Mouse (Mus musculus) testis, adult 2 months (tissue): Measurements from ENCODE around the gene Prps1. TPM values are rescaled to one million over a fixed set of nuclear protein-coding genes. Genes with fewer than 3 reads are reported as not detected.
"Not testable (repeated sequence)": the region's sequence is repeated elsewhere in the genome, so short reads cannot be mapped to it uniquely, and the experiment has no call there.

ENCODE experiments used
- H3K27ac ChIP-seq: fragments of 200-500 bp; 2 replicates; pipeline ENCODE4 v1.5.1; 2012; ENCODE audit warnings: low read depth, low read length; ENCODE audit not compliant: control insufficient read depth, insufficient read depth
- H3K27me3 ChIP-seq: fragments of 200-500 bp; 2 replicates; pipeline ENCODE4 v1.6.1; 2012; ENCODE audit warnings: mild to moderate bottlenecking, low read length, moderate library complexity; ENCODE audit not compliant: control insufficient read depth, insufficient read depth
- H3K36me3 ChIP-seq: fragments of 200-500 bp; 2 replicates; pipeline ENCODE4 v1.6.1; 2012; ENCODE audit warnings: mild to moderate bottlenecking, low read length; ENCODE audit not compliant: control insufficient read depth, insufficient read depth
- H3K4me1 ChIP-seq: fragments of 200-500 bp; 2 replicates; pipeline ENCODE4 v1.6.1; 2012; ENCODE audit warnings: low read length; ENCODE audit not compliant: control insufficient read depth, insufficient read depth
- H3K4me3 ChIP-seq: fragments of 200-500 bp; 2 replicates; pipeline ENCODE4 v1.5.1; 2012; ENCODE audit warnings: low read depth, mild to moderate bottlenecking, low read length, moderate library complexity, mixed read lengths; ENCODE audit not compliant: control insufficient read depth
- CTCF ChIP-seq: fragments of 200-500 bp; IDR thresholded peaks from 2 replicates; pipeline ENCODE4 v1.5.1; 2012; ENCODE audit warnings: low read depth, mild to moderate bottlenecking, inconsistent platforms, low read length, moderate library complexity; ENCODE audit not compliant: control insufficient read depth, insufficient read depth, insufficient replicate concordance
- POLR2A ChIP-seq: fragments of 200-500 bp; IDR thresholded peaks from 2 replicates; pipeline ENCODE4 v1.6.1; 2012; ENCODE audit warnings: low read depth, mild to moderate bottlenecking, inconsistent platforms, low read length, moderate library complexity; ENCODE audit not compliant: control insufficient read depth
- polyA plus RNA-seq: library from polyadenylated mRNA; depleted of rRNA; stranded (reverse); fragments of >200 nt; gene quantifications from 2 replicates; pipeline ENCODE4 v1.2.3, GENCODE M21; 2012

The Prps1 gene
- polyA plus RNA-seq, 1 experiment = 9.0 TPM

DNA sequence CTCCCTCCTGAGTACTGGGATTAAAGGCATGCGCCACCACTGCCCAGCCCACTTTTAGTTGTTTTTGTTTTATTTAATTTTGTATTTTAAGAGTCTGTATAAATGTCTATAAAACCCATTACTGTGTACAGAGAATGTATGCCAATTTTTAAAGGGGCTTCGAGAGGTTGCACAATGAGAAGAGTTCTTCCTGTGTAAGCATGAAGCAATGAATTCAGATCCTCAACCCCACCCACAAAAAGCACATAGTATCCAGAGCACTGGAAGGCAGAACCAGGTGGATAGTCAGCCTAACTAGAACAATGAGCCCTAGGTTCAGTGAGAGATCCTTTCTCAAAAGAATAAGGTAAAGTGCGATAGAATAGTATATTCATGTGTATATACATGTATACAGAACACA is 33.8 kb downstream of the Prps1 start:
- Histone ChIP-seq H3K27ac (no peak overlapping the region), H3K36me3 (no peaks in the 10 kb centered on the region), H3K4me3 (no peak overlapping the region), H3K4me1 (no peaks in the 10 kb centered on the region), H3K27me3 (no peaks in the 10 kb centered on the region)
- TF ChIP-seq CTCF (no peak), POLR2A (no peak)

DNA sequence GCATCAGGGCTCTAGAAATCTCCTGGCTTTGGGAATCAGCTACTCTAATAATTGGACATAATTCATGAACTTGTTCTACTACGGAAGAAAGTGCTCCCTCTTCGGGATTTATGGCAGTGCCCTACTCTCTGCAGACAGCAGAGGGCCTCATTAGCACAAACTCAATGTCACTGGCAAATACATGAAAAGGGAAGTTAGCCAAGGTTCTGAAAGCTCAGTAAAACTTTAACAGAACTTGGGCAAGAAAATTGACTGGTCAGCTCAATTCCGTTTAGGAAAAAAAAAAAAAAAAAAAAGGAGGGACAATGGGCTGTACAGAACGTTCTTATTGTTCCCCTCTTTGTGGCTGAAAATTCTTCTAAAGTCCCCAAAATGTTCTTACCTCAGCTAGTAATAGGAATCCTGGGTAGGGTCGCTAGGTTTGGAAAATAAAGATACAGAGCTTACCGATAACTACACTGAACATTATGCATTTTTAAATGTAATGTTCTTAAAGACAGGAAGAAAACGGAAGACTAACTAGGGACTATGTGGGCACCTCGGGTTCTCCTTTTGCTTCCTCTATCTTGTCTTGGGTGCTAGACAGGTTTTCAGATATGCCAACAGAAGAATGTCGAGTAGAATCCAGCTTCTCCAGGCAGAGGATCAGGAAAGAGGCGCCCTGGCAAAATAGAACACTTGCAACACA is 35.6 kb downstream of the Prps1 start:
- no peaks in the 10 kb centered on the region for H3K36me3 ChIP-seq
- H3K27me3 ChIP-seq = no peaks in the 10 kb centered on the region
- H3K4me1 ChIP-seq = no peaks in the 10 kb centered on the region
- H3K4me3 ChIP-seq = no peak overlapping the region
- no peak for TF ChIP-seq CTCF
- H3K27ac ChIP-seq = no peak overlapping the region

DNA sequence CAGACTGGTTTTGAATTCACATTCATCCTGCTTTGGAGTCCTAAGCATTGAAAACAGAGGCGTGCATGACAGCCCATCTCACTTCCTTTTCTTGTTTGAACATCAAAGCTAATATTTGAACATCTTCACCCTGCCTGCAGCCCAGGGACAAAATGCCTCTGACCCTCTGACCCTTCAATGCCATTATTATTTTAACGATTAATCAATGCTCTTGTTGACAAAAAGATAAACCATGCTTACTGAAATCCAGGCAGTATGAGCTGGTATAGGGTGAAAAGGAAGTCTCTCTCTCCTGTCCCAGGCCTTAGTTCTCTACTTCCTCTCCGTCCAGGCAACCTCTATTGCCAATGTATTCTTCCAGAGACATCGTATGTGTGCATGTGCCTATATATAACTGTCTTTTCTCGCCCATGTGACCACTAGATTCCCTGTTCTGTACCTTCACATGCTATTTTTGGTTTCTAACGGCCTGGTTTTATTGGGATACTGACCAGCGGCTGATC is 37.2 kb downstream of the Prps1 start:
- TF ChIP-seq CTCF = no peak
- no peaks in the 10 kb centered on the region for H3K36me3 ChIP-seq
- H3K4me3 ChIP-seq = no peak overlapping the region
- no peaks in the 10 kb centered on the region for H3K4me1 ChIP-seq
- H3K27me3 ChIP-seq = no peaks in the 10 kb centered on the region
- H3K27ac ChIP-seq = no peak overlapping the region

DNA sequence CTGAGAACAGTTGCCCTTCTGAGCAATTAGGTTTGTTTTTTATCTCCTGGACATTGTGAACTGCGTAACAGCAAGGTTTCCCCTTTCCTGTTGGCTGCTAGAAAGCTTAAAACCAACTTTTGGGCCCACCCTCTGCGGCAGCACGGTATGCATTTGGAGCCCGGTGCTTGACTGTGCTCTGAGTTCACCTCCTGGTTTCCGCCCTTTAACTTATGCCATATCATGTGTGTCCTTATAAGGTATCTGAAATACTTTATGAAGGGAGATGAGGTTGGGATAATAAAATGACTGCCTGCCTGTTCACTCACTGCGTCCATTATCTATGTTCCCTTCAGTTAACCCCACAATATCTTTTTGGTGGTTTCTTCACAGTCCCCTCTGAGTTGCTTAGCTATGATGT is 37.8 kb downstream of the Prps1 start:
- no peak for TF ChIP-seq POLR2A
- no peaks in the 10 kb centered on the region for H3K36me3 ChIP-seq
- H3K27me3 ChIP-seq = no peaks in the 10 kb centered on the region
- H3K4me1 ChIP-seq = no peaks in the 10 kb centered on the region
- no peak overlapping the region for H3K27ac ChIP-seq
- H3K4me3 ChIP-seq = no peak overlapping the region

DNA sequence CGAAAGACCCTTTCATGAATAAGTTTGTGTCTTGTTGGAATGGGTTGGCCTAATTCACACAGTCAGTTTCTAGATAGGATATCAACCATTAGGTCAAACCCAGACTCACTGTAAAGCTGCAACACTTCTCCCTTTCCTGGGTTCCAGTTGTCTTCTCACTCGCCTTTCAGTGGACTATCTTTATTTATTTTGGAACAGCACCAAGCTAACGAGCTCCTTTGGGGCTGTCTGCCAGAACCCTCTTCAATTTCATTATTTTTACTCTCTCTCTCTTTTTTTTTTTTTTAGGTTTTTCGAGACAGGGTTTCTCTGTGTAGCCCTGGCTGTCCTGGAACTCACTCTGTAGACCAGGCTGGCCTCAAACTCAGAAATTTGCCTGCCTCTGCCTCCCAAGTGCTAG is 42.0 kb downstream of the Prps1 start:
- H3K27me3 ChIP-seq, H3K36me3 ChIP-seq, H3K4me3 ChIP-seq, H3K4me1 ChIP-seq, H3K27ac ChIP-seq: not testable (repeated sequence)

DNA sequence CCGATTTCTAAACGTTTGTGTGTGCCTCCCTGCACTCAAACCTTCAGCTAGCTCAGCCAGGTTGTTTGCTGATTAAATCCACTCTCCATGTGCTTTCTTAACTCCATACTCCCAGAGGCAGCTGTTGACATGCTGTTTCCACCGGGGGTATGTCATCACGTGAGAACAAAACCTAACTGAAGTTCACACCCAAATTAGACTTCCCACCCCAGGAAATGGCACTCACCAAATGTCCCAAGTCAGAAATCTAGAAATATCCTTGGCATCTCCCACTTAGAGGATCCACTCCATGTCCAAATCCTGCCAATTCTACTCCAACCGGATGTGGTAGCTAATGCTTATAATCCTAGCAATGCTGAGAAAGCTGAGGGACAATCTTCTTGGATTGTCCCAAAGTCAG is 43.9 kb downstream of the Prps1 start:
- H3K27me3 ChIP-seq = no peaks in the 10 kb centered on the region
- no peak overlapping the region for H3K27ac ChIP-seq
- no peak overlapping the region for H3K4me3 ChIP-seq
- TF ChIP-seq POLR2A (no peak), CTCF (no peak)
- H3K36me3 ChIP-seq = no peaks in the 10 kb centered on the region
- H3K4me1 ChIP-seq = no peaks in the 10 kb centered on the region; the same call in 1 of the 2 replicates

DNA sequence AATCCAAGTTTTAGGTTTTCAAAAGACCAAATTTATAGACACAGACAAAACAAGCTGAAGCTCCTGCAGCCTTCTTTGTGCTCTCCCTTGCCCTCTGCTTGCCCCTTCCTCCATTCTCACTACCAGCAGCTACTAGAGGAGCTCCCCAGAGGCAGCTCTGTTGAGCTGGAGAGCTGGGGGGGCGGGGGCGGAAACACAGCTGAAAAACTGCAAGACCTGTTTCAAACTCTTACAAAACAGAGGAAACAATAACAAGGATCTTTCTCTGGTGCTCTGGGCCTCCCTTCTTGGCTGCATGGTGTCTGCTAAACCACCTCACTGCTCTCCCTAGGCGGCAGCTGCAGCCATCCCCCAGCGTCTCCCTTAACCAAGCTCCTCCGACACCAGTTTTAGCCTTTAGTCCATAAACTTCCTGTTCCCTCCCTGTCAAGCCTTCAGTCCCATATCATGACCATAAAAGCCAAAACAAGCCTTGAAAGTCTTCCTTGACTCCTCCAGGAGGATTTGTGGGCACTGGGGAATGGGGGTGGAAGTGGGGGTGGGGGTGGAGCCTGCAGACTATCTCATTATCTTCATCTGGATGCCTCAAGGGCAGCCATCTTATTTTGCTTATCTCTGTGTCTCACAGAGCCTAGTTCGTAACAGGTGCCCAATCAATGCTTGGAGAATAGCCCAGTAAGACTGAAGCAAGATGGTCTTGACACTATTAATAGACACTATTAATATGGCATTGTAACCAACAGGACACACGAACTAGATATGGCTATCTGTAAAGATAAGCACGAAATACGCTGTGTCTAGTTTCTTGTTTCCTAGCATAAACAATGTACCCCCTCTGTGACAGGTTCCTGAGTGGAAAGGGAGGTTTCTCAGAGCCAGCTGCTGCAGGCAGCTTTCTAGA is 45.2 kb downstream of the Prps1 start:
- Histone ChIP-seq H3K27ac (no peak overlapping the region), H3K36me3 (no peaks in the 10 kb centered on the region), H3K27me3 (no peaks in the 10 kb centered on the region), H3K4me3 (no peak overlapping the region), H3K4me1 (peaks cover 9% of the 10 kb centered on the region)
- TF ChIP-seq CTCF (no peak), POLR2A (no peak)
